Mouse (Mus musculus): Measurements from ENCODE around the gene Timm50. TPM values are rescaled to one million over a fixed set of nuclear protein-coding genes. Genes with fewer than 3 reads are reported as not detected.

Timm50 gene
- polyA plus RNA-seq, 1 experiment from 2014 or later: 189 TPM

DNA sequence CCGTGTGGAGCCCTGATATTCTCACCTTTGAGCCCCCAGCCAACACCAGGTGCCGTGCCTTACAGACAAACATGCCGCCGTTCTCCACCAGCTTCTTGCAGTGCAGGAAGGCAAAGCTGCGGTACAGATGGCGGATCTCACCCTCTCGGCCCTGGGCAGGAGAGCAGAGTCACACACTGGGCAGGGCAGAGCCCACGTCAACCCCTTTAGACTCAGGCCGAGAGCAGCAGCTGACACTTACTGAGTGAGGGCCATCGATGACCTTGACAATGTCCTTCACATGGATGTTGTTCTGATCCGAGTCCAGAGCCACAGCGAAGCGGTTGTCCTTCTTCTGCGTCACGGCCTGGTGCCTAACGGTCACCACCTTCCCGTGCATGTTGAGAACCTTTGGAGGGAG is 6.8 kb upstream of the Timm50 start:
- no peak for ATAC-seq (ENCODE audit: low FRiP score)
- H3K36me3 ChIP-seq (replicated peaks): peaks cover 98% of the 10 kb centered on the region
- WGBS: 95% methylated on average over 17 of the region's 17 CpGs

DNA sequence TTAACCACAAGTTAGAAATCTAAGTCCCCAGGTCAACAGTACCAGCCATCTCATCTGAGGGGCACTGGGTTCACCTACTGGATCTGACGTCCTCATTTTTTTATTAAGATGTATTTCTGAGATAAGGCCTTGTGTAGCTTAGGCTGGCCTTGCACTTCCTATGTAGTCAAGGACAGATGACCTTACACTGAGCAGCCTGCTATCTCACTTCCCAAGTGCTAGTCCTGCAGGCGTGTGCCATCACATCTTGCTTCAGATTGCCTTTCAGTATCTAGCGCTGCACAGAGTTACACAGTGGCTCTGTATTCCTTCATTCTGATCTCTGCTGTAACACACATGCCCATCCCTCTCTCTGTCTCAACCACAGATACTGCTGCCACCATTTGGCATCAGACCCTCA is 6.2 kb upstream of the Timm50 start:
- Histone ChIP-seq H3K4me3 (replicated peaks) (no peak overlapping the region), H3K4me1 (no peaks in the 10 kb centered on the region), H3K9me3 (no peaks in the 10 kb centered on the region), H3K27ac (no peak overlapping the region), H3K4me2 (no peak overlapping the region), H3K9ac (no peak overlapping the region), H3K27me3 (no peaks in the 10 kb centered on the region), H3K36me3 (replicated peaks) (peaks cover 91% of the 10 kb centered on the region)
- WGBS: 91% methylated on average over 3 of the region's 3 CpGs
- ATAC-seq (ENCODE audit: low FRiP score): no peak

More for the DNA sequence above, 6.8 kb upstream of the Timm50 start:
- Histone ChIP-seq H3K4me2 (no peak overlapping the region), H3K9ac (no peak overlapping the region), H3K9me3 (no peaks in the 10 kb centered on the region), H3K27me3 (no peaks in the 10 kb centered on the region), H3K4me1 (no peaks in the 10 kb centered on the region), H3K4me3 (replicated peaks) (no peak overlapping the region), H3K27ac (no peak overlapping the region)

DNA sequence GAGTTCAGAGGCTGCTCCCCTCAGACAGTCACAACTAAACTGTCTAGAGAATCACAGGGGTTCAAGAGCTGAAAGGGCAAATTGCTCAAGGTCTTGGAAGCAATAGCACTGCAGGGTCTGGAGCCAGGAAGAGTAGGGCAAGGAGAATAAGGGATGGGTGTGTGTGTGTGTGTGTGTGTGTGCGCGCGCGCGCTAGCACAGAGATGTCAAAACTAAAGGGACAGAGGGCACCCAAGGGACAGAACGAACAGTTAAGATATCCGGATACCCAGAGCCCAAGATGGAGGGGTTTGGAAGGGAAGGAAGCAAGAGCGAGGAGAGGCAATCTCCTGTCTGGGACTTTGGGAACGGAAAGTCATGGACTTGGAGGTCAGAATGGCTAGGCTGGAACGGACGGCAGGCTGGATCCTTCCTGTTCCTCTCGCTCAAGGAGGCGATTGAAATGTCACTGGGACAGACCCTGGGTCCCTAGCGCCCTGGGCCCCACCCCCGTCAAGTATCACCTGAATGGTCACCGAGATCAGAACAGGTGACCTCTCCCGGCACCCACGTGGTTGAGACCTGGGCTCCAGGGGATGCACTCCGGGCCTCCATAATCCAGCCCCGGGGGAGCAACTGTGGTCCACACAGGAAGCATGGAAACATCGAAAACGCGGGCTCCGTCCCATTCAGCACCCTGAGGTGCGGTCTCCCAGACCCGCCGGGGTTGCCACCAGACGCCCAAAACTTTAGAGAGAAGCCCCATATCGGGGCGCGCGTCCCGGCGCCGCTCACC is 534 bp downstream of the Timm50 start:
- Histone ChIP-seq H3K36me3 (replicated peaks) (peaks cover 63% of the 10 kb centered on the region), H3K4me2 (peak overlapping the region; percentile 89), H3K9me3 (no peaks in the 10 kb centered on the region), H3K4me3 (replicated peaks) (peak overlapping the region; percentile 93), H3K4me1 (peaks cover 36% of the 10 kb centered on the region), H3K27me3 (no peaks in the 10 kb centered on the region), H3K9ac (peak overlapping the region; percentile 94), H3K27ac (peak overlapping the region; percentile 60; the same call in 1 of the 2 replicates)
- ATAC-seq (ENCODE audit: low FRiP score): peak; percentile 45
- WGBS: 7% methylated on average over 33 of the region's 35 CpGs

GRCm38 (mm10) chr7:28309737-28310136 is 2.1 kb downstream of the Timm50 start:
- Histone ChIP-seq H3K27me3 (no peaks in the 10 kb centered on the region), H3K4me3 (replicated peaks) (no peak overlapping the region), H3K9ac (no peak overlapping the region), H3K27ac (peak overlapping the region; percentile 47), H3K4me1 (peaks cover 36% of the 10 kb centered on the region), H3K9me3 (no peaks in the 10 kb centered on the region), H3K36me3 (replicated peaks) (peaks cover 63% of the 10 kb centered on the region), H3K4me2 (0 out of 2 replicates have a peak overlapping the region, but pooled peaks have one; percentile 89)
- WGBS: 72% methylated on average over 9 of the region's 9 CpGs
- ATAC-seq (ENCODE audit: low FRiP score): 0 out of 2 replicates have a peak, but pooled peaks have one; percentile 30

- no peak overlapping the region for H3K4me3 ChIP-seq (replicated peaks)
- ATAC-seq (ENCODE audit: low FRiP score): no peak
- H3K4me2 ChIP-seq: no peak overlapping the region
- peaks cover 55% of the 10 kb centered on the region for H3K4me1 ChIP-seq
- H3K36me3 ChIP-seq (replicated peaks): peaks cover 55% of the 10 kb centered on the region
- no peak overlapping the region for H3K27ac ChIP-seq
- H3K9me3 ChIP-seq: no peaks in the 10 kb centered on the region
- WGBS: 94% methylated on average over 8 of the region's 8 CpGs
- H3K27me3 ChIP-seq: peaks cover 8% of the 10 kb centered on the region; the same call in 1 of the 2 replicates
- no peak overlapping the region for H3K9ac ChIP-seq
These were observed 5.7 kb downstream of the Timm50 start for GRCm38 (mm10) chr7:28306216-28306615.

DNA sequence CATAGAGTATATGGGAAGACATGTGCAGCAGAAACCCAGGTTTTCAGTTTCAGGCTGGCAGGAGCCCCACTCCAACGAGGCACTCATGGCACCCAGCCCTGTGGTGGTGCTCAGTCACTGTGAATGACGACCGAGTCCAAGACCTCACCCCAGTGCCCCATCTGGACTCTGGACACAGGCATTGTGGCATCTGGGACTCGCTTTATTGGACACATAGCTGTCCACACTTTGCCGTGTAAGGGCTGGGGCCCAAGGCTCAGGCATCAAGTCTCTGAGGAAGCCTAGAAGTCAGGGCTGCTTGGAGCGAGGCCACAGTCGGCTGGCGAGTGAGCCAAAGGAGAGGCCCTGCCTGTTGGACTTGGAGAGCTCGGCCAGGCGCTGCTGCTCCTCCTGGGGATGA is 6.2 kb downstream of the Timm50 start:
- no peak for ATAC-seq (ENCODE audit: low FRiP score)
- Histone ChIP-seq H3K27ac (no peak overlapping the region), H3K27me3 (peaks cover 14% of the 10 kb centered on the region), H3K9me3 (no peaks in the 10 kb centered on the region), H3K4me3 (replicated peaks) (no peak overlapping the region), H3K36me3 (replicated peaks) (peaks cover 55% of the 10 kb centered on the region), H3K4me2 (no peak overlapping the region), H3K9ac (no peak overlapping the region), H3K4me1 (peaks cover 51% of the 10 kb centered on the region)
- WGBS: 96% methylated on average over 10 of the region's 10 CpGs

- H3K9me3 ChIP-seq: no peaks in the 10 kb centered on the region
- under 1% methylated on average over 30 of the region's 30 CpGs for WGBS
- peak; percentile 86 for ATAC-seq (ENCODE audit: low FRiP score)
These were observed 10.0 kb downstream of the Timm50 start, which contains the start of gene Dll3 for GRCm38 (mm10) chr7:28301616-28302433. Dll3 (minus strand) TSS chr7:28302238.

GRCm38 (mm10) chr7:28298837-28299625 is 12.8 kb downstream of the Timm50 start:
- Histone ChIP-seq H3K9me3 (no peaks in the 10 kb centered on the region), H3K27ac (peak overlapping the region; percentile 65), H3K4me2 (peak overlapping the region; percentile 55), H3K27me3 (peaks cover 76% of the 10 kb centered on the region), H3K4me3 (replicated peaks) (peak overlapping the region; percentile 48), H3K4me1 (peaks cover 59% of the 10 kb centered on the region), H3K36me3 (replicated peaks) (peaks cover 9% of the 10 kb centered on the region; the same call in 1 of the 2 replicates), H3K9ac (peak overlapping the region; percentile 39; the same call in 1 of the 2 replicates)
- no peak for ATAC-seq (ENCODE audit: low FRiP score)
- WGBS: 6% methylated on average over 43 of the region's 43 CpGs

More at GRCm38 (mm10) chr7:28301616-28302433, 10.0 kb downstream of the Timm50 start, which contains the start of gene Dll3:
- peak within 1 kb of the TSS; percentile 90 for H3K27ac ChIP-seq
- peaks cover 49% of the 10 kb centered on the region for H3K4me1 ChIP-seq
- peak within 1 kb of the TSS; percentile 65 for H3K9ac ChIP-seq
- H3K36me3 ChIP-seq (replicated peaks): peaks cover 31% of the 10 kb centered on the region
- H3K4me2 ChIP-seq: peak within 1 kb of the TSS; percentile 55
- peaks cover 48% of the 10 kb centered on the region for H3K27me3 ChIP-seq
- H3K4me3 ChIP-seq (replicated peaks): peak within 1 kb of the TSS; percentile 48

GRCm38 (mm10) chr7:28294481-28294880 is 17.4 kb downstream of the Timm50 start:
- peak; percentile 47 for ATAC-seq (ENCODE audit: low FRiP score)
- H3K9me3 ChIP-seq: no peaks in the 10 kb centered on the region
- H3K27me3 ChIP-seq: peaks cover 95% of the 10 kb centered on the region
- peaks cover 39% of the 10 kb centered on the region for H3K4me1 ChIP-seq
- H3K4me3 ChIP-seq (replicated peaks): peak overlapping the region; percentile 53
- peaks cover 9% of the 10 kb centered on the region; the same call in 1 of the 2 replicates for H3K36me3 ChIP-seq (replicated peaks)
- WGBS: under 1% methylated on average over 61 of the region's 63 CpGs
- peak overlapping the region; percentile 82 for H3K4me2 ChIP-seq
- H3K27ac ChIP-seq: no peak overlapping the region
- peak overlapping the region; percentile 58 for H3K9ac ChIP-seq

DNA sequence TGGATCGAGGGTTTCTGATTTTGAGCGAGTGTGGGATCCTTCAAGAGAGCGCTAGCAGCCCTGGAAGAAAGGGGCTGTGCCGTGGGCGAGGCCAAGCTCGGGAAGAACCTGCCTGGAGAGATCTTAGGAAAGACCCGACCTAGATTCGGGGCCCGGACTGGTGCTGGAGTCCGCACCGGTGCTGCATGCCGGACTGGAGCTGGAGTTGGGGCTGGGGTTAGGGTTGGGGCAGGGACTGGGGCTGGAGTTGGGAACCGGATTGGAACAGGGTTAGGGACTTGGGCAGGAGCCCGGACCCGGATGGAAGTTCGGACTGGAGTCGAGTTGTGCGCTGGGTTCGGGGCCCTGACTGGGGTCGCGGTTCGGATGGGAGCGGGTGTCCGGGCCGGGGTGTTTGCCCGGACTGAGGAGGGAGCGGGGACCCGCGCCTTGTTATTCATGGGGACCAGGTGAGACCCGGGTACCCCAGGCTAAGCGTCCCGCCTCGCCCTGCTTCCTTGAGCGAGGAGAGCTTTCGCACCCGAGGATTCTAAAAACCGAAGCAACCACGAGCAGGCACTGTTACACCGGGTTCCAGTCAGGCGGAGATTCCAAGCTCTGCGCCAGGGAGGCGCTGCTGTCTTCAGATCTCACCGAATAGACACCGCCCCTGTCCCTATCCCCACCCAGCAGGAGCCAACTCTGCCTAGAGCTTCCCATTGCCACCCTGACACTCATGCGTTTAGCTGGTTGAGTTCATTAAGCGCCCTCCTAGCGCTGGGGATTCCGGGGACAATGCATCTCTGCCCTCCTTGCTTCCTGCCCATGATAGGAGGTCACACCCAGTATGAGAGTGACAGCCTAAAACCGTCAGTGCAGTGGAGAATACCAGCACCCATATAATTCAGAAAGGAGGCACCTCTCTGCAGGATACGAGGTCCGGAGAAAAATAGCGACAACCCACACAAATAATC is 21.0 kb downstream of the Timm50 start, which contains the start of gene Selenov:
Gene Selenov, minus strand, starts transcription at position 549 of the 953 bp plus-strand sequence.
- H3K4me3 ChIP-seq (replicated peaks): peak within 1 kb of the TSS; percentile 26
- no peaks in the 10 kb centered on the region for H3K9me3 ChIP-seq
- peak within 1 kb of the TSS; percentile 48 for H3K4me2 ChIP-seq
- H3K36me3 ChIP-seq (replicated peaks): no peaks in the 10 kb centered on the region
- H3K27me3 ChIP-seq: peaks cover 78% of the 10 kb centered on the region
- peak; percentile 36 for ATAC-seq (ENCODE audit: low FRiP score)
- 1% methylated on average over 51 of the region's 52 CpGs for WGBS
- no peak within 1 kb of the TSS for H3K27ac ChIP-seq
- H3K9ac ChIP-seq: no peak within 1 kb of the TSS
- H3K4me1 ChIP-seq: peaks cover 39% of the 10 kb centered on the region

DNA sequence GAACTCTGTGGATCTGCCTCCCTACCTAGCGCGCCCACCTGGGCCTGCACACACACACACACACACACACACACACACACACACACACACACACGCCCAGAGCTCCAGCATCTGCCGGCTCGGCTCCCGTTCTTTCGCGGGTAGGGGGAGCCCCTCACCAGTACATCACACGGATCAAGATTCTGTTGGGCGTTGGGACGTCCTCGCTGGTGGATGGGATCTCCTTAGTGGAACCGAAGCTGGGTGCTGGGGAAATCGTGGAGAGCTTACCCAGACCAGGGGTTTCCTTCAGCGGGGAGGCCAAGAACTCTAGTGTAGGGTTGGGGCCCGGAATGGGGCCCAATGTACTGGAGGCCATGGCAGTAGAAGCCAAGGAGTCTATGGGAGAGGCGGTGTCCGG is 21.7 kb downstream of the Timm50 start:
- peaks cover 39% of the 10 kb centered on the region for H3K4me1 ChIP-seq
- no peak overlapping the region for H3K27ac ChIP-seq
- no peak overlapping the region for H3K9ac ChIP-seq
- H3K9me3 ChIP-seq: no peaks in the 10 kb centered on the region
- WGBS: under 1% methylated on average over 16 of the region's 18 CpGs
- peaks cover 70% of the 10 kb centered on the region for H3K27me3 ChIP-seq
- peak overlapping the region; percentile 48 for H3K4me2 ChIP-seq
- H3K4me3 ChIP-seq (replicated peaks): peak overlapping the region; percentile 26
- 0 out of 2 replicates have a peak, but pooled peaks have one; percentile 10 for ATAC-seq (ENCODE audit: low FRiP score)
- no peaks in the 10 kb centered on the region for H3K36me3 ChIP-seq (replicated peaks)
